Mouse (Mus musculus): ENCODE data around the gene Tas2r109.
"Not testable (repeated sequence)": the region's sequence is repeated elsewhere in the genome, so short reads cannot be mapped to it uniquely, and the experiment has no call there.

Tas2r109 gene

GRCm38 (mm10) chr6:132980865-132981264, at the start of gene Tas2r109:
TSS of gene Tas2r109 (minus strand) at chr6:132980965.
- DNase-seq (ENCODE audit: low read depth) = no peak

DNA sequence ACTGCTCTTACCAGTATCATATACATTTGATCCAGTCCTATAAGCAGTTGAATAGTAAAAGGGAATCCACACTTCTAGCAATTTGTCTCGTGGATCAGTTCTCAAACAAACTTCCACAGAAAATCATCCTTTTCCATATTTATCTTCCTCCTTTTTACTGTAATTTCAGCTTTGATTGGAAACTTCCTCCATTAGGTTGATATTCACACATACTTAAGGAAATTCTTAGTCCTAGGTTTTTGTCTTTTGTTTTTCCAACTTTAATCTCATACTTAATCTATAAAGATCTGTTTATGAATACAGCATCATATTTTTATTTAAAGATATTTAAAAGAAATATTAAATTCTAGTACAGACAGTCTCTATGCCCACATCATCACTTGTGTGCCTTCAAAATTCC, 22.9 kb downstream of the Tas2r109 start, which contains the start of gene Tas2r131:
Gene Tas2r131, minus strand, starts transcription at position 101 of the 400 bp plus-strand sequence.
- DNase-seq (ENCODE audit: low read depth) = no peak

DNA sequence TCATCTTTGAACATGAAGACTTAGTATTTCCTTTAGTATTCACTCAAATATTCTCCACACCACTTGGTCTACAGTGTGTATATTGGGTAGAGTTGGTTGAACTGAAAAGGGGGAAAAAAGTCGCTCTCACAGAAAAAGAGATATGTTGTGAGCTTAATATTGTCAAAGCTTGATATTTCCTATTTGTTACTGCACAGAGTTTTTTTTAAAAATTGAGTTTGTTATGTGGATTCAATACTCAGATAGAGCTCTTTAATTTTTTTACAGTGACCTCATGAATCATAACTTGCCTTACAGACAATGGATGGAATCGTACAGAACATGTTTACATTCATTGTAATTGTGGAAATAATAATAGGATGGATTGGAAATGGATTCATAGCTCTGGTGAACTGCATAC, 30.0 kb downstream of the Tas2r109 start, which contains the start of gene Tas2r129:
Gene Tas2r129, plus strand, starts transcription at position 301 of the 400 bp plus-strand sequence.
- no peak for DNase-seq (ENCODE audit: low read depth)

DNA sequence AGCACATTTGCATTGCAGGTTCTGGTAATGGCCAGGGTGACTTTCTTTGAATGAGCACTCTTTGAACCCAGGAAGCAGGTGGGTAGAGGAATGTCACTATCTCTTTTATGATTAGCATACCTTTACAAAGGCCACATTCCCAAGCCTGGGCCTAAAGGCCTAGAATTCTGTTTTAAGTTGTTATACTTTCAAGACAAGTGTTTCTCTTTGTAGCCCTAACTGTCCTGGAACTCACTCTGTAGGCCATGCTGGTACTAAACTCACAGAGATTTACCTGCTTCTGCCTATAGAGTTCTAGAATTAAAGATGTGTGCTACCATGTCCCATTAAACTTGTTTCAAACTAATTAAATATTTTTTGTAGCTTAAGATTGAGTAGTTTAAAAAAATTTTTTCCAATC, 39.4 kb downstream of the Tas2r109 start:
- not testable (repeated sequence) for DNase-seq (ENCODE audit: low read depth)

Measured in induced T-regulatory cell, adult 2 months (primary cell).